Mouse (Mus musculus) limb, embryonic 12.5 days (tissue): ENCODE results near the gene AI182371. TPM values are rescaled to one million over a fixed set of nuclear protein-coding genes. Genes with fewer than 3 reads are reported as not detected.

Experiments
- ATAC-seq: fragments of 200-750 bp; cut with Nextera tagmentation; 2 replicates; pipeline ENCODE4 v1.8.0; 2017; ENCODE audit warnings: low read depth, moderate TSS enrichment; ENCODE audit not compliant: insufficient number of reproducible peaks, insufficient read depth, low FRiP score, low TSS enrichment
- H3K27ac ChIP-seq: fragments of 300-500 bp; sonication (generic); 2 replicates; pipeline ENCODE4 v1.5.1; 2016; ENCODE audit warnings: mild to moderate bottlenecking, moderate library complexity
- H3K27me3 ChIP-seq: fragments of 300-500 bp; sonication (generic); 2 replicates; pipeline ENCODE4 v1.6.1; 2016; ENCODE audit warnings: mild to moderate bottlenecking, moderate library complexity
- H3K36me3 ChIP-seq: fragments of 300-500 bp; sonication (generic); 2 replicates; pipeline ENCODE4 v1.6.1; 2016; ENCODE audit warnings: mild to moderate bottlenecking, moderate library complexity
- H3K4me1 ChIP-seq: fragments of 300-500 bp; sonication (generic); replicated peaks from 2 replicates; pipeline ENCODE4 v1.6.1; 2016
- H3K4me2 ChIP-seq: fragments of 300-500 bp; sonication (generic); 2 replicates; pipeline ENCODE4 v1.6.1; 2016; ENCODE audit warnings: mild to moderate bottlenecking, moderate library complexity
- H3K4me3 ChIP-seq: fragments of 300-500 bp; sonication (generic); replicated peaks from 2 replicates; pipeline ENCODE4 v1.5.1; 2016; ENCODE audit warnings: mild to moderate bottlenecking
- H3K9ac ChIP-seq: fragments of 300-500 bp; sonication (generic); replicated peaks from 2 replicates; pipeline ENCODE4 v1.6.1; 2016; ENCODE audit warnings: mild to moderate bottlenecking, moderate library complexity
- H3K9me3 ChIP-seq: fragments of 300-500 bp; sonication (generic); 2 replicates; pipeline ENCODE4 v1.6.1; 2016; ENCODE audit warnings: mild to moderate bottlenecking, moderate library complexity
- WGBS: fragments of 180-500 bp; shearing (Covaris S2); methylation state at CpG from one replicate; pipeline ENCODE4 v1.1.7; 2016; 5-methylcytosine and 5-hydroxymethylcytosine counted together
- polyA plus RNA-seq: library from polyadenylated mRNA; unstranded; fragments of >200 nt; fragmentation: Nextera tagmentation; extraction: Ambion mirVana; gene quantifications from 2 replicates; pipeline ENCODE4 v1.2.1, GENCODE M21; 2016

Gene AI182371
- polyA plus RNA-seq, 1 experiment from 2014 or later = 0.20 TPM

DNA sequence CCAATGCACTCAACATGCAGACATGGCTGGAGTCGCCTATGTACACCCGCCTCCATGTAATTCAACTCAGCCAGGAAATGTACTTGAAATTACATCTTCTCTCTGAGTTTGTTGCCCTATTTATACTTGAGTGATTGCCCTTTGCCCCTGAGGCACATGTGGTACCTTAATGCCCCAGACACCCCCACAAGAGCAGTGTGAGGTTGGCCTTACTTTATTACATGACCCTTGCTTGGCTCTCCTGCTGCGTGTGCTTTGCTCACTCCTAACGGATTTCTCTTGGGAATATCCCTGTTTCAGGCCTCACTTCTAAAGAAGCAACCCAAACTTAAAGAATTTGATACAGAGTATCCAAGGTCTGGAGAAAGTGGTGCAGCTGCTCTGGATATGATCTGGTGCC, 31.1 kb downstream of the AI182371 start:
- Histone ChIP-seq H3K27me3 (no peaks in the 10 kb centered on the region), H3K9me3 (no peaks in the 10 kb centered on the region), H3K27ac (no peak overlapping the region), H3K4me2 (no peak overlapping the region), H3K9ac (no peak overlapping the region), H3K4me1 (no peaks in the 10 kb centered on the region), H3K36me3 (no peaks in the 10 kb centered on the region), H3K4me3 (no peak overlapping the region)
- WGBS = 70% methylated on average over 4 of the region's 4 CpGs
- ATAC-seq = no peak

GRCm38 (mm10) chr2:35069124-35069523, 32.2 kb downstream of the AI182371 start:
- no peak overlapping the region for H3K4me3 ChIP-seq
- no peak overlapping the region for H3K9ac ChIP-seq
- H3K27me3 ChIP-seq = no peaks in the 10 kb centered on the region
- no peak overlapping the region for H3K4me2 ChIP-seq
- WGBS = 88% methylated on average over 1 of the region's 1 CpGs
- H3K4me1 ChIP-seq = no peaks in the 10 kb centered on the region
- H3K36me3 ChIP-seq = no peaks in the 10 kb centered on the region
- H3K27ac ChIP-seq = no peak overlapping the region
- H3K9me3 ChIP-seq = no peaks in the 10 kb centered on the region
- no peak for ATAC-seq

DNA sequence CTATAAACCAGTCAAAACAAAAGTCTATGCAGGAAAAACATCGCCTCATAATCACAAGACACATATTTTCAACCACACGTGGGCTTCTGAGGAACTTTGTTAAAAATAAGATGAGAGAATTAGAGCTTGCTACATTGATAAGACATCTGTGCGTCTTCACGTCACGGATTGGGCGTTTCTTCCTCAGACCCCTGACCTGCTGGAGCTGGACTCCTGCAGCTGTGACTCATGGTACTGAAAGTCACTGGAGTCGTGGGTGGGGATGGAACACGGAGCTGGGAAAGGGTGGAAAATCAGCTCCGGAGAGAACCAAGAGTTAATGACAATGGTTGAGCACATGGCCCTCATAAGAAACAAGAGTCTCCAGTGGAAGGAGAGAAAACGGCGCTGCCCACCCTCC, 34.2 kb downstream of the AI182371 start:
- WGBS = 88% methylated on average over 11 of the region's 11 CpGs
- Histone ChIP-seq H3K9me3 (no peaks in the 10 kb centered on the region), H3K4me1 (no peaks in the 10 kb centered on the region), H3K27ac (no peak overlapping the region), H3K27me3 (no peaks in the 10 kb centered on the region), H3K4me3 (no peak overlapping the region), H3K4me2 (no peak overlapping the region), H3K9ac (no peak overlapping the region), H3K36me3 (no peaks in the 10 kb centered on the region)
- no peak for ATAC-seq

- H3K4me2 ChIP-seq = no peak overlapping the region
- H3K9ac ChIP-seq = no peak overlapping the region
- no peaks in the 10 kb centered on the region for H3K9me3 ChIP-seq
- no peaks in the 10 kb centered on the region for H3K36me3 ChIP-seq
- H3K4me3 ChIP-seq = no peak overlapping the region
- no peak for ATAC-seq
- WGBS = 87% methylated on average over 13 of the region's 13 CpGs
- H3K27ac ChIP-seq = no peak overlapping the region
- H3K27me3 ChIP-seq = no peaks in the 10 kb centered on the region
- H3K4me1 ChIP-seq = no peaks in the 10 kb centered on the region
Observed at GRCm38 (mm10) chr2:35066525-35067082, 34.7 kb downstream of the AI182371 start.

- Histone ChIP-seq H3K27me3 (no peaks in the 10 kb centered on the region), H3K9ac (no peak overlapping the region), H3K9me3 (no peaks in the 10 kb centered on the region), H3K27ac (no peak overlapping the region), H3K4me3 (no peak overlapping the region), H3K4me2 (no peak overlapping the region), H3K4me1 (no peaks in the 10 kb centered on the region), H3K36me3 (no peaks in the 10 kb centered on the region)
- WGBS = 92% methylated on average over 6 of the region's 6 CpGs
- no peak for ATAC-seq
Observed at GRCm38 (mm10) chr2:35063333-35064030, 37.9 kb downstream of the AI182371 start.

GRCm38 (mm10) chr2:35061338-35061737, 40.0 kb downstream of the AI182371 start, which contains the start of gene Hc:
Hc (minus strand) TSS chr2:35061438.
- ATAC-seq = no peak
- Histone ChIP-seq H3K9me3 (no peaks in the 10 kb centered on the region), H3K36me3 (no peaks in the 10 kb centered on the region), H3K9ac (no peak within 1 kb of the TSS), H3K27ac (no peak within 1 kb of the TSS), H3K4me3 (no peak within 1 kb of the TSS), H3K4me1 (no peaks in the 10 kb centered on the region), H3K27me3 (no peaks in the 10 kb centered on the region), H3K4me2 (no peak within 1 kb of the TSS)
- WGBS = 81% methylated on average over 5 of the region's 5 CpGs

GRCm38 (mm10) chr2:35060897-35061296, 40.4 kb downstream of the AI182371 start:
- H3K9ac ChIP-seq = no peak overlapping the region
- no peaks in the 10 kb centered on the region for H3K27me3 ChIP-seq
- no peak overlapping the region for H3K4me2 ChIP-seq
- H3K27ac ChIP-seq = no peak overlapping the region
- no peaks in the 10 kb centered on the region for H3K4me1 ChIP-seq
- no peak for ATAC-seq
- WGBS = 58% methylated on average over 6 of the region's 6 CpGs
- no peaks in the 10 kb centered on the region for H3K36me3 ChIP-seq
- no peaks in the 10 kb centered on the region for H3K9me3 ChIP-seq
- H3K4me3 ChIP-seq = no peak overlapping the region

DNA sequence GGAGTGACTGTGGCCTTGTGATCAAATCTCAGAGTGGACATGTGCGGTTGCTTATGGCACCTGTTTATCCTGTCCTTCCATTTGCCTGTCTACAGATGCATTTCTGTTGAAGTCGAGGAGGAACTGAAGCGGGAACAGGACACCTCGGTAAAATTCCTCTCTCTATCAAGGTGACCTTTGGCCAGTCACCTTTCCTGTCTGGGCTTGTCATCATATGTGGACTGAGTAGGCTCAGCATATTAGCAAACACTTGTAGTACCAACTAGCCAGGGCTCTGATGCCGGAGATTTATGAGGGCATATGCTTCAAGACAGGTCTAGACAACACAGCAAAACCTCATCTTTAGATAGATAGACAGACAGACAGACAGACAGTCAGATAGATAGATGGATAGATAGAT, 41.1 kb downstream of the AI182371 start:
- ATAC-seq = no peak
- Histone ChIP-seq H3K9me3 (no peaks in the 10 kb centered on the region), H3K4me1 (no peaks in the 10 kb centered on the region), H3K27ac (no peak overlapping the region), H3K4me2 (no peak overlapping the region), H3K36me3 (no peaks in the 10 kb centered on the region), H3K27me3 (no peaks in the 10 kb centered on the region), H3K4me3 (no peak overlapping the region), H3K9ac (no peak overlapping the region)
- WGBS = 81% methylated on average over 5 of the region's 5 CpGs

DNA sequence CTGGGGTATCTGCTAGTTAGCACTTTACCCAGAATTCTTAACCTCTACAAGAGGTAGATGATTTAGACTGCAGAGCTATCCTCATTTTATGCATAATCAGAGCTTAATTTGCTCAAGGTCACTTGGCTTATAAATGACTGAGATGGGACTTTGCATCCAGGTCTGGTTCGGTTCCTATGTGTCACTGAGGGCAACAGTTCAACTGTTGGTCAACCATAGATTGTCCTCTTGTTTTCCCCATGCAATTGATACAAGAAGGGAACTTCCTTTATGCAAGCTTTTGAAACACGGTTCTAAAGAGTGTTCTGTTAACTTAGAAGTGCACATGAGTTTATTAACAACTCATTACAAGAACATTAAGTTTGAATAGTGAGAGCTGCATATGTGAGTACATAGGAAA, 43.0 kb downstream of the AI182371 start:
- no peak overlapping the region for H3K4me2 ChIP-seq
- no peak overlapping the region for H3K27ac ChIP-seq
- H3K9ac ChIP-seq = no peak overlapping the region
- H3K27me3 ChIP-seq = no peaks in the 10 kb centered on the region
- H3K36me3 ChIP-seq = no peaks in the 10 kb centered on the region
- H3K4me1 ChIP-seq = no peaks in the 10 kb centered on the region
- no peaks in the 10 kb centered on the region for H3K9me3 ChIP-seq
- H3K4me3 ChIP-seq = no peak overlapping the region
- ATAC-seq = no peak
- WGBS = 85% methylated on average over 2 of the region's 2 CpGs

- no peak overlapping the region for H3K27ac ChIP-seq
- H3K27me3 ChIP-seq = no peaks in the 10 kb centered on the region
- H3K9ac ChIP-seq = no peak overlapping the region
- no peak overlapping the region for H3K4me2 ChIP-seq
- H3K4me3 ChIP-seq = no peak overlapping the region
- ATAC-seq = no peak
- H3K4me1 ChIP-seq = no peaks in the 10 kb centered on the region
- H3K36me3 ChIP-seq = no peaks in the 10 kb centered on the region
- no peaks in the 10 kb centered on the region for H3K9me3 ChIP-seq
- 82% methylated on average over 11 of the region's 11 CpGs for WGBS
Observed at GRCm38 (mm10) chr2:35057243-35057642, 44.1 kb downstream of the AI182371 start.

- Histone ChIP-seq H3K27me3 (no peaks in the 10 kb centered on the region), H3K4me2 (no peak overlapping the region), H3K9ac (no peak overlapping the region), H3K4me1 (no peaks in the 10 kb centered on the region), H3K9me3 (no peaks in the 10 kb centered on the region), H3K27ac (no peak overlapping the region), H3K4me3 (no peak overlapping the region), H3K36me3 (no peaks in the 10 kb centered on the region)
- WGBS = 39% methylated on average over 5 of the region's 5 CpGs
- no peak for ATAC-seq
Observed at GRCm38 (mm10) chr2:35048851-35049250, 52.5 kb downstream of the AI182371 start.

GRCm38 (mm10) chr2:35044956-35045355, 56.4 kb downstream of the AI182371 start:
- H3K9me3 ChIP-seq = 0 out of 2 replicates have a peak, but pooled peaks cover 6% of the 10 kb centered on the region
- no peaks in the 10 kb centered on the region for H3K27me3 ChIP-seq
- H3K4me1 ChIP-seq = no peaks in the 10 kb centered on the region
- no peak overlapping the region for H3K9ac ChIP-seq
- ATAC-seq = no peak
- no peak overlapping the region for H3K4me3 ChIP-seq
- H3K4me2 ChIP-seq = no peak overlapping the region
- no peaks in the 10 kb centered on the region for H3K36me3 ChIP-seq
- H3K27ac ChIP-seq = no peak overlapping the region
- 71% methylated on average over 2 of the region's 2 CpGs for WGBS
